Mouse (Mus musculus) cerebellum, adult 11-12 months (tissue): Measurements from ENCODE around the gene Ppm1a.
A peak's percentile ranks its signal among the peaks of the same experiment; 100 is the strongest.
"Not testable (repeated sequence)": the region's sequence is repeated elsewhere in the genome, so short reads cannot be mapped to it uniquely, and the experiment has no call there.

Experiments used
- DNase-seq: peaks from one replicate; pipeline ENCODE4 v3.0.0; 2022

The Ppm1a gene

GRCm38 (mm10) chr12:72762502-72762901 is 5.2 kb downstream of the Ppm1a start:
- no peak for DNase-seq

- DNase-seq: no peak
These were observed 5.9 kb downstream of the Ppm1a start for GRCm38 (mm10) chr12:72763156-72763555.

GRCm38 (mm10) chr12:72767809-72768208 is 10.6 kb downstream of the Ppm1a start:
- DNase-seq: no peak

- DNase-seq: no peak
These were observed 11.0 kb downstream of the Ppm1a start for GRCm38 (mm10) chr12:72768230-72768629.

- DNase-seq: no peak
These were observed 12.4 kb downstream of the Ppm1a start for GRCm38 (mm10) chr12:72769546-72770230.

GRCm38 (mm10) chr12:72771153-72771552 is 13.9 kb downstream of the Ppm1a start:
- DNase-seq: no peak

GRCm38 (mm10) chr12:72771711-72772110 is 14.5 kb downstream of the Ppm1a start:
- DNase-seq: no peak

GRCm38 (mm10) chr12:72773921-72774320 is 16.7 kb downstream of the Ppm1a start:
- no peak for DNase-seq

GRCm38 (mm10) chr12:72777244-72777643 is 20.0 kb downstream of the Ppm1a start:
- no peak for DNase-seq

- DNase-seq: no peak
These were observed 22.9 kb downstream of the Ppm1a start for GRCm38 (mm10) chr12:72780136-72780535.

- DNase-seq: not testable (repeated sequence)
These were observed 25.5 kb downstream of the Ppm1a start for GRCm38 (mm10) chr12:72782786-72783185.

GRCm38 (mm10) chr12:72785183-72785930 is 28.1 kb downstream of the Ppm1a start:
- no peak for DNase-seq

GRCm38 (mm10) chr12:72786551-72786950 is 29.3 kb downstream of the Ppm1a start:
- no peak for DNase-seq

GRCm38 (mm10) chr12:72786986-72787385 is 29.7 kb downstream of the Ppm1a start:
- no peak for DNase-seq

GRCm38 (mm10) chr12:72790538-72790937 is 33.3 kb downstream of the Ppm1a start:
- DNase-seq: peak; percentile 43

GRCm38 (mm10) chr12:72792320-72793091 is 35.3 kb downstream of the Ppm1a start:
- no peak for DNase-seq

GRCm38 (mm10) chr12:72793983-72794382 is 36.7 kb downstream of the Ppm1a start:
- no peak for DNase-seq

GRCm38 (mm10) chr12:72809798-72810197 is 52.5 kb downstream of the Ppm1a start:
- no peak for DNase-seq

GRCm38 (mm10) chr12:72811588-72811987 is 54.3 kb downstream of the Ppm1a start:
- DNase-seq: no peak

- no peak for DNase-seq
These were observed 63.7 kb downstream of the Ppm1a start for GRCm38 (mm10) chr12:72820940-72821431.

GRCm38 (mm10) chr12:72821589-72821988 is 64.3 kb downstream of the Ppm1a start:
- no peak for DNase-seq

GRCm38 (mm10) chr12:72825656-72826055 is 68.4 kb downstream of the Ppm1a start:
- DNase-seq: no peak

- no peak for DNase-seq
These were observed 71.7 kb downstream of the Ppm1a start for GRCm38 (mm10) chr12:72828846-72829556.
